Mouse (Mus musculus) naive thymus-derived CD4-positive, alpha-beta T cell, adult 2 months (primary cell): ENCODE measurements around the gene Mettl8.

ENCODE experiments used
- DNase-seq: peaks from one replicate; pipeline ENCODE4 v3.0.0-alpha.2; 2011; ENCODE audit warnings: low read depth

Gene Mettl8

GRCm38 (mm10) chr2:71055300-71056114 lies at the start of gene Mettl8, which contains the start of gene Dcaf17:
Mettl8 (minus strand) TSS chr2:71055583.
Dcaf17 (plus strand) TSS chr2:71055328.
- peak; percentile 98 for DNase-seq

- no peak for DNase-seq
These were observed 49.3 kb upstream of the Mettl8 start for GRCm38 (mm10) chr2:71104696-71105095.

GRCm38 (mm10) chr2:71103292-71103680 lies 47.9 kb upstream of the Mettl8 start:
- DNase-seq = no peak

- DNase-seq = no peak
These were observed 47.4 kb upstream of the Mettl8 start for GRCm38 (mm10) chr2:71102621-71103291.

GRCm38 (mm10) chr2:71096170-71096569 lies 40.8 kb upstream of the Mettl8 start:
- DNase-seq = no peak

- DNase-seq = peak; percentile 10
These were observed 35.5 kb upstream of the Mettl8 start for GRCm38 (mm10) chr2:71090660-71091445.

GRCm38 (mm10) chr2:71089766-71090165 lies 34.4 kb upstream of the Mettl8 start:
- no peak for DNase-seq

- DNase-seq = no peak
These were observed 28.2 kb upstream of the Mettl8 start for GRCm38 (mm10) chr2:71083454-71084193.

- no peak for DNase-seq
These were observed 27.0 kb upstream of the Mettl8 start for GRCm38 (mm10) chr2:71082416-71082815.

GRCm38 (mm10) chr2:71073828-71074227 lies 18.4 kb upstream of the Mettl8 start:
- no peak for DNase-seq

GRCm38 (mm10) chr2:71073330-71073729 lies 17.9 kb upstream of the Mettl8 start:
- DNase-seq = no peak

GRCm38 (mm10) chr2:71071601-71072000 lies 16.2 kb upstream of the Mettl8 start:
- no peak for DNase-seq

GRCm38 (mm10) chr2:71056115-71056835 lies 892 bp upstream of the Mettl8 start:
- DNase-seq = no peak

- peak; percentile 60 for DNase-seq
These were observed 667 bp downstream of the Mettl8 start for GRCm38 (mm10) chr2:71054716-71055115.

GRCm38 (mm10) chr2:71050511-71050910 lies 4.9 kb downstream of the Mettl8 start:
- no peak for DNase-seq

GRCm38 (mm10) chr2:71048896-71049295 lies 6.5 kb downstream of the Mettl8 start:
- DNase-seq = peak; percentile 34

- DNase-seq = peak; percentile 65
These were observed 8.5 kb downstream of the Mettl8 start for GRCm38 (mm10) chr2:71046751-71047320.

- peak; percentile 33 for DNase-seq
These were observed 9.2 kb downstream of the Mettl8 start for GRCm38 (mm10) chr2:71046151-71046550.

GRCm38 (mm10) chr2:71039522-71040121 lies 15.8 kb downstream of the Mettl8 start:
- DNase-seq = no peak

- no peak for DNase-seq
These were observed 17.9 kb downstream of the Mettl8 start for GRCm38 (mm10) chr2:71037447-71037846.
